Mouse (Mus musculus) CH12.LX (cell line): Measurements from ENCODE around the gene Il17rc. TPM values are rescaled to one million over a fixed set of nuclear protein-coding genes. Genes with fewer than 3 reads are reported as not detected.

ENCODE experiments used
- DNase-seq: peaks from one replicate; pipeline ENCODE4 v3.0.0-alpha.2; 2013; ENCODE audit errors: extremely low read depth
- H3K27ac ChIP-seq: 2 replicates; pipeline ENCODE4 v1.5.1; 2012; ENCODE audit warnings: low read depth, mild to moderate bottlenecking, control low read depth, moderate library complexity; ENCODE audit not compliant: insufficient read depth
- H3K27me3 ChIP-seq: replicated peaks from 2 replicates; pipeline ENCODE3; 2012; ENCODE audit warnings: inconsistent platforms
- H3K36me3 ChIP-seq, 2 experiments: replicated peaks in 1 of 2; 2 replicates each; pipeline versions ENCODE3 to v1.6.1; 2012; ENCODE audit warnings: inconsistent platforms in 1 of 2, low read length in 1 of 2, mild to moderate bottlenecking in 1 of 2, mixed read lengths in 1 of 2, moderate library complexity in 1 of 2; ENCODE audit not compliant: control insufficient read depth in 1 of 2, insufficient read depth in 1 of 2
- H3K4me1 ChIP-seq, 2 experiments: 2 replicates each; pipeline ENCODE4 v1.6.1; 2012; ENCODE audit warnings: inconsistent platforms in 1 of 2, moderate library complexity in 1 of 2; ENCODE audit not compliant: insufficient read depth in 2 of 2, control insufficient read depth in 1 of 2
- H3K4me2 ChIP-seq: 2 replicates; pipeline ENCODE4 v1.6.1; 2012; ENCODE audit warnings: low read depth, mild to moderate bottlenecking, control low read depth; ENCODE audit not compliant: poor library complexity, insufficient read depth, severe bottlenecking
- H3K4me3 ChIP-seq, 3 experiments: fragments of 150-350 bp in 1 of 3; sonication (generic) in 1 of 3; replicated peaks in 1 of 3; 2 replicates each; pipeline versions ENCODE3 to v1.5.1; 2011 to 2012; ENCODE audit warnings: low read depth in 2 of 3, low read length in 2 of 3, mild to moderate bottlenecking in 2 of 3, moderate library complexity in 2 of 3, control low read depth in 1 of 3, improper control_type of control experiment in 1 of 3, inconsistent platforms in 1 of 3, mixed read lengths in 1 of 3; ENCODE audit not compliant: poor library complexity in 1 of 3
- H3K79me2 ChIP-seq: replicated peaks from 2 replicates; pipeline ENCODE4 v1.6.1; 2012; ENCODE audit warnings: mild to moderate bottlenecking, moderate library complexity; ENCODE audit not compliant: control insufficient read depth, poor library complexity, insufficient read depth, severe bottlenecking; ENCODE audit errors: extremely low read depth
- H3K9ac ChIP-seq: 2 replicates; pipeline ENCODE4 v1.6.1; 2012; ENCODE audit warnings: low read depth, mild to moderate bottlenecking, control low read depth, moderate library complexity; ENCODE audit not compliant: insufficient read depth
- H3K9me3 ChIP-seq: replicated peaks from 2 replicates; pipeline ENCODE3; 2012; ENCODE audit warnings: low read length, inconsistent platforms, mixed read lengths
- CHD1 ChIP-seq: IDR thresholded peaks from 2 replicates; pipeline ENCODE4 v1.6.1; 2012; ENCODE audit warnings: low read depth, low read length, improper control_type of control experiment, inconsistent platforms
- CHD2 ChIP-seq: IDR thresholded peaks from 2 replicates; pipeline ENCODE4 v1.6.1; 2011; ENCODE audit warnings: low read length, improper control_type of control experiment
- CTCF ChIP-seq, 2 experiments: IDR thresholded peaks in 1 of 2; conservative IDR thresholded peaks in 1 of 2; 2 replicates each; pipeline ENCODE4 v1.5.1; 2011 to 2012; ENCODE audit warnings: low read depth in 2 of 2, low read length in 2 of 2, improper control_type of control experiment in 1 of 2, inconsistent platforms in 1 of 2, mild to moderate bottlenecking in 1 of 2, moderate library complexity in 1 of 2
- E2F4 ChIP-seq: IDR thresholded peaks from 2 replicates; pipeline ENCODE4 v1.6.1; 2011; ENCODE audit warnings: low read depth, low read length, improper control_type of control experiment; ENCODE audit not compliant: insufficient replicate concordance
- EP300 ChIP-seq: IDR thresholded peaks from 2 replicates; pipeline ENCODE4 v1.6.1; 2011; ENCODE audit warnings: low read length, improper control_type of control experiment
- ETS1 ChIP-seq: conservative IDR thresholded peaks from 2 replicates; pipeline ENCODE4 v1.6.1; 2012; ENCODE audit warnings: low read depth, mild to moderate bottlenecking, inconsistent platforms, low read length, improper control_type of control experiment, moderate library complexity
- GABPA ChIP-seq: IDR thresholded peaks from 2 replicates; pipeline ENCODE4 v1.6.1; 2012; ENCODE audit warnings: low read depth, low read length, improper control_type of control experiment, inconsistent platforms; ENCODE audit not compliant: insufficient replicate concordance
- HCFC1 ChIP-seq: IDR thresholded peaks from 2 replicates; pipeline ENCODE4 v1.6.1; 2012; ENCODE audit warnings: low read depth, mild to moderate bottlenecking, inconsistent platforms, low read length, improper control_type of control experiment
- JUN ChIP-seq: IDR thresholded peaks from 2 replicates; pipeline ENCODE4 v1.6.1; 2011; ENCODE audit warnings: low read depth, mild to moderate bottlenecking, low read length, improper control_type of control experiment, moderate library complexity; ENCODE audit not compliant: insufficient read depth
- KAT2A ChIP-seq: IDR thresholded peaks from 2 replicates; pipeline ENCODE4 v1.6.1; 2012; ENCODE audit warnings: low read length, improper control_type of control experiment, inconsistent platforms; ENCODE audit not compliant: insufficient replicate concordance
- MAX ChIP-seq: IDR thresholded peaks from 2 replicates; pipeline ENCODE4 v1.6.1; 2011; ENCODE audit warnings: low read length, improper control_type of control experiment
- MAZ ChIP-seq: IDR thresholded peaks from 2 replicates; pipeline ENCODE4 v1.6.1; 2012; ENCODE audit warnings: low read depth, mild to moderate bottlenecking, inconsistent platforms, low read length, improper control_type of control experiment, moderate library complexity
- MEF2A ChIP-seq: IDR thresholded peaks from 2 replicates; pipeline ENCODE4 v1.6.1; 2014; ENCODE audit warnings: low read depth, mild to moderate bottlenecking, inconsistent platforms, low read length, improper control_type of control experiment, borderline replicate concordance
- MXI1 ChIP-seq: IDR thresholded peaks from 2 replicates; pipeline ENCODE4 v1.6.1; 2011; ENCODE audit warnings: mild to moderate bottlenecking, low read depth, low read length, improper control_type of control experiment
- POLR2AphosphoS2 ChIP-seq: IDR thresholded peaks from 2 replicates; pipeline ENCODE4 v1.6.1; 2011; ENCODE audit warnings: low read depth, low read length, improper control_type of control experiment
- RCOR1 ChIP-seq: conservative IDR thresholded peaks from 2 replicates; pipeline ENCODE4 v1.6.1; 2012; ENCODE audit warnings: low read depth, mild to moderate bottlenecking, inconsistent platforms, low read length, improper control_type of control experiment
- SMC3 ChIP-seq: IDR thresholded peaks from 2 replicates; pipeline ENCODE4 v1.6.1; 2011; ENCODE audit warnings: low read depth, low read length, improper control_type of control experiment
- TBP ChIP-seq: conservative IDR thresholded peaks from 2 replicates; pipeline ENCODE4 v1.6.1; 2011; ENCODE audit warnings: low read depth, low read length, improper control_type of control experiment
- TCF12 ChIP-seq: IDR thresholded peaks from 2 replicates; pipeline ENCODE4 v1.6.1; 2014; ENCODE audit warnings: low read depth, mild to moderate bottlenecking, inconsistent platforms, low read length, improper control_type of control experiment
- UBTF ChIP-seq: IDR thresholded peaks from 2 replicates; pipeline ENCODE4 v1.6.1; 2012; ENCODE audit warnings: low read depth, mild to moderate bottlenecking, inconsistent platforms, low read length, improper control_type of control experiment, moderate library complexity
- USF1 ChIP-seq: IDR thresholded peaks from 2 replicates; pipeline ENCODE4 v1.6.1; 2014; ENCODE audit warnings: low read depth, mild to moderate bottlenecking, inconsistent platforms, low read length, improper control_type of control experiment
- USF2 ChIP-seq: conservative IDR thresholded peaks from 2 replicates; pipeline ENCODE4 v1.6.1; 2011; ENCODE audit warnings: low read depth, low read length, improper control_type of control experiment
- ZKSCAN1 ChIP-seq: IDR thresholded peaks from 2 replicates; pipeline ENCODE4 v1.6.1; 2012; ENCODE audit warnings: low read depth, inconsistent platforms, low read length, improper control_type of control experiment, borderline replicate concordance
- ZNF384 ChIP-seq: IDR thresholded peaks from 2 replicates; pipeline ENCODE4 v1.6.1; 2012; ENCODE audit warnings: low read depth, low read length, improper control_type of control experiment, inconsistent platforms
- dilution Hi-C: fragments of 300-500 bp; cut with MboI; formaldehyde crosslinking; loops from 2 replicates; pipeline ENCODE4 v1.14.3; 2020; ENCODE audit warnings: low sequenced_read_pairs; ENCODE audit not compliant: extremely low pct_unique_long_range_greater_than_20kb, extremely low pct_ligation_motif_present
- in situ Hi-C: fragments of 300-500 bp; cut with MboI; formaldehyde crosslinking; loops from 3 replicates; pipeline ENCODE4 v1.14.3; 2019; ENCODE audit warnings: low sequenced_read_pairs, low pct_ligation_motif_present, low pct_unique_long_range_greater_than_20kb, mixed read lengths
- polyA plus RNA-seq: library from polyadenylated mRNA; unstranded; fragments of >175 nt; gene quantifications from 2 replicates; pipeline ENCODE4 v1.2.1, GENCODE M21; 2012; ENCODE audit warnings: low read depth; ENCODE audit not compliant: insufficient read length
- total RNA-seq, 2 experiments: library from RNA; depleted of rRNA; stranded (reverse); fragments of 300-350 nt in 1 of 2; fragments of >200 nt in 1 of 2; gene quantifications; 2 replicates each; pipeline ENCODE4 v1.2.3; 2012 to 2014

Il17rc gene
- total and polyA plus RNA-seq, 3 experiments, result not detected

GRCm38 (mm10) chr6:113494258-113494788, 23.1 kb downstream of the Il17rc start:
- dilution Hi-C loops (no loop called here), in situ Hi-C loops (no loop called here)
- Histone ChIP-seq H3K4me1 (peaks cover 0 to 11% of the 10 kb centered on the region in 2 experiments; a peak in 3 of 4 replicates), H3K4me3 (no peak overlapping the region), H3K9ac (no peak overlapping the region), H3K79me2 (no peaks in the 10 kb centered on the region), H3K27me3 (no peaks in the 10 kb centered on the region), H3K27ac (no peak overlapping the region), H3K4me2 (no peak overlapping the region), H3K36me3 (peaks cover 11 to 53% of the 10 kb centered on the region in 2 experiments), H3K9me3 (no peaks in the 10 kb centered on the region)
- TF ChIP-seq ETS1 (no peak), TBP (no peak), EP300 (no peak), UBTF (no peak), KAT2A (no peak), SMC3 (no peak), HCFC1 (no peak), MAX (no peak), CTCF (conservative IDR thresholded peaks at IDR 0.05 in 1 of 2, IDR thresholded peaks at IDR 0.05 in 1 of 2; ENCODE audit: low read depth in 2 of 2, low read length in 2 of 2) (no peak), POLR2AphosphoS2 (no peak), ZNF384 (no peak), USF1 (no peak), MEF2A (no peak), JUN (no peak), CHD2 (no peak), E2F4 (no peak), RCOR1 (no peak), GABPA (no peak)
- no peak for DNase-seq

GRCm38 (mm10) chr6:113495071-113495675, 23.9 kb downstream of the Il17rc start:
- Histone ChIP-seq H3K27ac (no peak overlapping the region), H3K79me2 (no peaks in the 10 kb centered on the region), H3K4me1 (peaks cover 0 to 17% of the 10 kb centered on the region in 2 experiments; a peak in 3 of 4 replicates), H3K4me3 (no peak overlapping the region), H3K36me3 (peaks cover 6 to 44% of the 10 kb centered on the region in 2 experiments), H3K9me3 (no peaks in the 10 kb centered on the region), H3K9ac (no peak overlapping the region), H3K4me2 (no peak overlapping the region), H3K27me3 (no peaks in the 10 kb centered on the region)
- in situ Hi-C loops (no loop called here), dilution Hi-C loops (no loop called here)
- DNase-seq, result no peak
- TF ChIP-seq ZKSCAN1 (no peak), GABPA (no peak), HCFC1 (no peak), TCF12 (no peak), EP300 (no peak), MXI1 (no peak), USF2 (no peak), MAZ (no peak), CHD1 (no peak), UBTF (no peak)
